Mouse (Mus musculus): ENCODE measurements around the gene Uso1.

Uso1 gene

GRCm38 (mm10) chr5:92239333-92240232 is 101.8 kb downstream of the Uso1 start:
- no peak for DNase-seq (ENCODE audit: low spot score in 2 of 2)

- DNase-seq (ENCODE audit: low spot score in 2 of 2), result no peak
Measured at GRCm38 (mm10) chr5:92240769-92241168, 103.0 kb downstream of the Uso1 start.

GRCm38 (mm10) chr5:92244900-92245299 is 107.2 kb downstream of the Uso1 start:
- no peak for DNase-seq (ENCODE audit: low spot score in 2 of 2)

DNA sequence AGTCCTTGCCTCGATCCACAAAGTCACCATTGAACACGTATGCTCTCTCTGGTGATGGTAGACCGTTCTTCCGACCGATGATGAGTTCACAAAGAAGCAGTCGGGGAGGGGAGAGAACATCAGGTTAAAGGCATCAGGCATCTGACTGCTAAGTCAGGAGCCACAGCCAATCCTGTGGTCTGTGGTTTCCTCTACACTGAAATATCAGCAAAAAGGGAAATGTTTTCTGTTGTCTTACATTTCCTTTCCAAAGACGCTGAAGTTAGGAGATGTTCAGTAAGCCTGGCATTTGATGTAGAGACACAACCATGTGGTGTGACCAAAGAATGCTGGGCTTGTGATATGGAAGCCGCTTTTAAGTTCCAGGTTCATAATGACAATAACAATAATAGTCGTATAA is 107.7 kb downstream of the Uso1 start:
- DNase-seq (ENCODE audit: low spot score in 2 of 2), result peak; percentile 8 to 9

- no peak for DNase-seq (ENCODE audit: low spot score in 2 of 2)
Measured at GRCm38 (mm10) chr5:92248614-92249013, 110.9 kb downstream of the Uso1 start.

DNA sequence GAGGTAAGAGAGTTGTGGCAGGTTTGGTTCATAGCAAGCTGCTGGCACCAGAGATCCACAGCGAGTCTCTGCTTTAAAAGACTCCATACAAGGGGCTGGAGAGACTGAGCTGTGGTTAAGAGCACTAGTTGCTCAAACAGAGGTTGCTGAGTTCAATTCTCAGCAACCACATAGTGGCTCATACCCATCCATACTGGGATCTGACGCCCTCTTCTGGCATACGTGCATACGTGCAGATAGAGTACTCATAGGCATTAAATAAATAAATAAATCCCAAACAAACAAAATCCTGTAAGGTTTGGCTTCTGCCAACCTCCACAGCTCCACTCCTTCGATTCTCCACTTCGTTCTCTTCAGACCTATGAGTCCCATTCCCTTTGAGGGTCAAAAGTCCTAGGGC is 114.3 kb downstream of the Uso1 start:
- DNase-seq (ENCODE audit: low spot score in 2 of 2), result no peak
